25 mouse cellular contexts compared by ENCODE assay signal in genomic region chr5:21320138-21320537, GRCm38 (mm10).
"Had no signal": no experiment of that assay in that cellular context is flagged by ENCODE, and none has a peak within 500 bp of the region (broad histone marks: within the 10 kb centered on the region; RNA-seq: fewer than 3 reads in every experiment).

No protein-coding gene starts in this region.

- H3K27ac ChIP-seq: gastrocnemius, adult 2 months; hindbrain, embryonic 10.5 days; hindbrain, embryonic 12.5 days; hindbrain, embryonic 14.5 days; intestine, embryonic 15.5 days; layer of hippocampus, adult 2 months; left cerebral cortex, adult 2 months; limb, embryonic 10.5 days; limb, embryonic 12.5 days; liver, embryonic 13.5 days; liver, embryonic 15.5 days had no signal

- H3K9ac ChIP-seq: hindbrain, embryonic 12.5 days; hindbrain, embryonic 14.5 days; intestine, embryonic 15.5 days; limb, embryonic 12.5 days; liver, embryonic 13.5 days; liver, embryonic 15.5 days had no signal

- H3K27me3 ChIP-seq: hindbrain, embryonic 12.5 days; intestine, embryonic 15.5 days; limb, embryonic 12.5 days; liver, embryonic 13.5 days; liver, embryonic 15.5 days had no signal

- H3K4me3 ChIP-seq: gastrocnemius, adult 2 months; hindbrain, embryonic 10.5 days; hindbrain, embryonic 12.5 days; intestine, embryonic 15.5 days; layer of hippocampus, adult 2 months; left cerebral cortex, adult 2 months; limb, embryonic 10.5 days; limb, embryonic 12.5 days; liver, embryonic 13.5 days; liver, embryonic 15.5 days had no signal

- H3K4me2 ChIP-seq: hindbrain, embryonic 12.5 days; hindbrain, embryonic 14.5 days; intestine, embryonic 15.5 days; limb, embryonic 12.5 days; liver, embryonic 11.5 days; liver, embryonic 13.5 days; liver, embryonic 15.5 days had no signal

- DNase-seq: gastrocnemius, adult 2 months; gastrocnemius, postnatal 10 days; gastrocnemius, postnatal 25 days; heart, postnatal 4 days; kidney, adult 18-20 months; kidney, adult 8-10 months; kidney, postnatal 10 days; kidney, postnatal 25 days; kidney, postnatal 4 days; liver; liver, embryonic 13.5 days had no signal

- ATAC-seq: forebrain, embryonic 16.5 days; hindbrain, embryonic 16.5 days; inflammation-experienced regulatory T-cells, adult 6 months; intestine, embryonic 15.5 days; intestine, postnatal 0 days had no signal

- H3K36me3 ChIP-seq: hindbrain, embryonic 10.5 days; hindbrain, embryonic 12.5 days; intestine, embryonic 15.5 days; limb, embryonic 10.5 days; limb, embryonic 12.5 days; liver, embryonic 13.5 days; liver, embryonic 15.5 days had no signal

- H3K9me3 ChIP-seq: hindbrain, embryonic 10.5 days; hindbrain, embryonic 12.5 days; intestine, embryonic 15.5 days; limb, embryonic 10.5 days; limb, embryonic 12.5 days; liver, embryonic 13.5 days; liver, embryonic 15.5 days had no signal

- H3K4me1 ChIP-seq: hindbrain, embryonic 10.5 days; hindbrain, embryonic 12.5 days; intestine, embryonic 15.5 days; limb, embryonic 10.5 days; limb, embryonic 12.5 days; liver, embryonic 13.5 days; liver, embryonic 15.5 days had no signal
